Mouse (Mus musculus) cerebellum, postnatal 25 days (tissue): Measurements from ENCODE around the gene Btbd9.

Experiments
- DNase-seq, 2 experiments: peaks; one replicate each; pipeline ENCODE4 v3.0.0; 2021; ENCODE audit warnings: mixed read lengths in 2 of 2

Btbd9 gene

DNA sequence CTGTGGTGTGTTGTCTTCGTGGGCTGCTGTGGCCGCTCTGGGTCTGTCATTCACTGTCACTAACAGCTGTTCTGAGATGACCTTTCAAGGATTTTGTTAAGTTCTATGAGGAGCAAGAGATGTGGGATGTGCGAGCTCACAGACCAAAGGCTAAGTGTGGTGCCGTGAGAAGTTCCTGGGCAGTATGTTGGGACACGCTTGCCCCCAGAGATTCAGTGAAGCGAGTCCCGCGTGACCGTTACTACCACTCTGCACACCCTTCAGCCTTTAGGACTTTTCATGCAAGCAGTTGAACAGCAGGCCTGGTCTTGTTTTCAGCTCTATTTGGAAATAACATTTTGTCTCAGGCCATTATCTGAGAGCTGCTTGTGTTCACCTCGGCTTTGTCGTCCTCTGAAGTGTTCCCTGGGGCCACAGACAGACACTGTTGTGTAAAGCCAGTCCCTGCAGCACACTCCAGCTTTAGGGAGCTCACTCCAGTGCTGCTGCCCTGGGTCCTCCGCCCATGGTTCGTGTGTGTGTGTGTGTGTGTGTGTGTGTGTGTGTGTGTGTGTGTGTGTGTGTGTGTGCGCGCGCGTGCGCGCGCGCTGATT lies 380.6 kb downstream of the Btbd9 start:
- peak in 1 of 2 experiments; percentile 8 for DNase-seq

DNA sequence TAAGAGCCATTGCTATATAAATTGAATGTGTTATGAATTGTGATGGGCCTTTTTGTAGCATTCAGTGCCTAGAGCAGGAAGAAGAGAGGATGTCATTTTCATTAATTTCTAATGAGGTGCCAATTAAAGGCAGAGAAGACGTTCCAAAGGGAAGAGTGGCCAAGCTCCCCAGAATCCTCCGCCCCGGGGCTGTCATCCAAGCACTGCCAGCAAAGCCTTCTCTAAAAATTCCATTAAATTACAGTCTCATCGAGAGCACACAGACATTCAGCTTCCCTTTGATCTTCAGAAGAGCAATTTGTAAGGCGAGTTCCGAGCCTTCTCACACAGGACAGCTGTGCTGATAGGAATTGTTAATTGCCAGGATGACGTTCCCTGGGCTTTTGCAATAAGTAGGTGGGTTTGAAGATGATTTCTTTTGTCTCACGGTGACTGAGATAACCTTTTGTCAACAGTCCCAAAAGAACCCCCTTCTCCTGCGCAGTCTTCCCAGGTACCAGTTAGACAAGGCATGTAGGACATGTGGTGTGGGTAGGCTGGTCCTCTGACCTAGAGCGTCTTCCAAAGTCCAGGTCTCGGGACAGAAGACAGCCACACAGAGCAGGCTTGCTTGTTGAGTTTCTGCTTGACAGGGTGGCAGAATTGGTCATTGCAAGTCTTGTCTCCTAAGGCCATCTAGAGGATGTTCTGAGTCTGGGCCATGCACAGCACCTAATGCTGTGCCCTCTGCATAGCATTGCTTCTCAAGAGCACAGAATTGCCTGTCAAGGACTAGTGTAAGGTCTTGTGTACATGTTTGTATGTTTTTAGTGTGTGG lies 381.5 kb downstream of the Btbd9 start:
- peak; percentile 38 to 51 for DNase-seq

DNA sequence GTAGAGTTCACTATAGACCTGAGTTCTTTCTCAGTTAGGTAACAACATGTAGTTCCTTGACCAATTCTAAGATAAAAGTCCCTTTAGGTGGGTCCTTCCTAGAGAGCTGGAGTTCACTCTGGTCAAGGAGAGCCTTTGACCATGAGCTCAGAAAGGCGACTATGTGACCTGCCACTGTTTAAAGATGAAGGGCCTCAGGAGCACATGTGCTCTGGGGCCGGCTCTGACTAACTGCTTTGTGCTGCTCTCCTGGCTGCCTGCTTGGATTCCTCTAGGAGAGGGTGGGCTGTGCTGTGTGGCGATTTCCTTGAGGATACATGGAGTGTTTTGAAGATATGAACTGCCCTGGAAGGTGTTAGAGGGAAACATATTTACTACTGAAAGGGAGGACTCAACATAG lies 382.2 kb downstream of the Btbd9 start:
- peak; percentile 4 to 11 for DNase-seq

DNA sequence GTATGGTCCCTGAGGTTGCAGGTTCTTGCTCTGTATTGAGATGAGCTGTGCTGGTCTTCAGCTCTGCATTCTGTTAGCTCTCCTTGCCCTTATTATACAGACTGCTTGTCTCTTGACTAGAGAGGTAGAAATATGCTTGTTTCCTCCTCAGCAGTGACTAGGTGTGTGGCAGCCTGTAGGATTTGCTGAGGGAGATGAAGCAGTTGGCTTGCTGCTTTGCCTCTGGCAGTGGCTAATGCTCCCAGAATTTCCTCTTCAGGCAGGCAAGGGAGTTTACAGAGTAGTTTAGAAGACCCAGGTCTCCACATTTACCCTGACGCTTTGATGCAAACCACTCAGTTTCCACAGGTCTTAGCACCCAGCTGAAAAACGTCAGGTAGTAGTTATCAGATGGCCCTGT lies 382.7 kb downstream of the Btbd9 start:
- DNase-seq = peak in 1 of 2 experiments; percentile 11

DNA sequence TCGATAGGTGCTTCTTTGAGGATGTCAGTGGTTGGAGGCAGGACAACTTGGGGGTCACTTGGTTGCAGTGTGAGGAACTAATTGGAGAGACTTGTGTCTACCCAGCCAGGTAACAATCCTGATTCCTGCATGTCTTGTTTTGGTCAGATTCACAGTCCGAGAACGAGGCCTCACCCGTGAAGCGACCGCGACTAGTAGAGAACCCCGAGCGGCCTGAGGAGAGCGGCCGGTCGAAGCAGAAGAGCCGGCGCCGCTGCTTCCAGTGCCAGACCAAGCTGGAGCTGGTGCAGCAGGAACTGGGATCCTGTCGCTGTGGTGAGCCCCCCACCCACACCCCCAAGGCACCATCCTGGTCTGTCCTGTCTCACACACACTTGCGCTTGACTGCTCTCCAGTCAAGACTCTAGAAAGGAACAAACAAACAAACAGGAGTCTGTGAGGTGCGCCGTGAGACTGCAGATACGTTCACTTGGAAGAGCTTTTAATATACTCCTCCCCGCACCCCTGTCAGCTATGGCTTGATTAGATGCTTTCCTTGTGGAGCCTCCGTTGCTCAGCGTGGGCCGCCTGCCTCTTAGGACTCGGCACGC lies 383.8 kb downstream of the Btbd9 start:
- peak; percentile 6 to 10 for DNase-seq

DNA sequence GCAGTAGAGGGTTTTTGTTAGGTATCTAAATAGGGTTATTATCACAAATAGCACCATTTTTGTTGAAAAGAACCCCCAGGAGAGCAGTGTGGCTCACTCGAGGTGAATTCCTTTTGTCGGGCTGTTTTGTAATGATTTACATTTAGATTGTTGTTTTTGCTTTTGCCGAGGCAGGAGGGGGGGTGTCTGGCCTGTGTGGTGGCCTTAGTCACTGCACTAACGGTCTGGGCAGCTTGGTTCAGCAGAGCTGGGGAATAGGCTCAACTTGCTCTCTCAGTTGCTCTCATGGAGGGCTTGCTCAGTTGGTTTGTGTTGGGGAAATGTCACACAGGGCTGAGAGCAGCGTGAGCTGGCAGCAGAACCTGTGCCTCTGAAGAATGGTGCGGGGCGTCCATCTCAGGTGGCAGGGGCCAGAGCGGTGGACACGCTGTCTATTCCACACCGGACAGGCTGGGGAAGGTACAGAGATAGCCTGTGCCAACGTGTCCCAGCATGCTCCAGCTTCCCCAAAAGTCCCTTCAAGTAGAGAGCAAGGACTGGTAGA lies 385.1 kb downstream of the Btbd9 start:
- peak; percentile 21 to 29 for DNase-seq

DNA sequence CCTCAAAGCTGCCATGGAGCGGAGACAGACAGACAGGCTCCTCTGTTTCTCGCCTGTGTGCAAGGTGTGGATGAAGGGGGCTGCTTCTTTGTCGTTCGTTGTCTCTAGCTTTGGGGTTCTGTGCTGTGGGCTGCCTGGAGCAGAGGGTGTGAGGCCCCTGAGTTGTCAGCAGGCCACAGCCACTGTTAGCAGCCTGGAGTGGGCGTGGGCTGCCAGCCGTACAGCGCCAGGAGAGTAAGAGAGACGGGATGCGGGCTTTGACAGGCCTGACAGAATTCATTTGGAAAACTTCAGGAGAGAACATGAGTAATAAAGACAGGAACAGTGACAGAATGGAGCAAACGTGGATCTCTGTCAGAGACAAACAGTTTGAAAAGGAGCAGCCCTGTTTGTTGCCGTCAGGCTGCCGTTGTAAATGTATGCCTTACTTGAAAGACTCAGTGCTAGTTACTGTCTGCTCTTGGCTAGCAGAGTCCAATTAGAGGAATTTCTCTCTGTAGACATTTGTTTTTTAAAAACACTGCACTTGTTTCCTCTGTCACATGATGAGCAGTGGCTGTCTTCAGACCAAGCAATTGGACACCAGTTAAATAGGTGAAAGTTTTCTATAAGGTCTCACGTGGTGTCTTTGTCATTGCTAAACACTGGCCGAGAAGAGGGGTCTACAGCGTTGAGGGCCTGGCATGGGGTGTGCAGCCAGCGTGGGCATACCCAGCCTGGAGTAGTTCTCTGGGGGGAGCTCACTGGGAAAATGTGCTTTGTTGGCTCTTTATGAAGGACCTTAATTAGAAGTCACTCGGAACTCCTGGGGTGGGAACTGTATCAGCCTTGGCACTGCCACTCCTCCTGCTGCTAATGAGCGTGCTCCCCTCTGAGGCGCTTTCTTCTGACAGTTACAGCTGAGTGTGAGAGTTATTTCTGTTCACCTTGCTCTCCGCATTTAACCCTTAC lies 388.0 kb downstream of the Btbd9 start:
- DNase-seq = peak; percentile 58 to 63

DNA sequence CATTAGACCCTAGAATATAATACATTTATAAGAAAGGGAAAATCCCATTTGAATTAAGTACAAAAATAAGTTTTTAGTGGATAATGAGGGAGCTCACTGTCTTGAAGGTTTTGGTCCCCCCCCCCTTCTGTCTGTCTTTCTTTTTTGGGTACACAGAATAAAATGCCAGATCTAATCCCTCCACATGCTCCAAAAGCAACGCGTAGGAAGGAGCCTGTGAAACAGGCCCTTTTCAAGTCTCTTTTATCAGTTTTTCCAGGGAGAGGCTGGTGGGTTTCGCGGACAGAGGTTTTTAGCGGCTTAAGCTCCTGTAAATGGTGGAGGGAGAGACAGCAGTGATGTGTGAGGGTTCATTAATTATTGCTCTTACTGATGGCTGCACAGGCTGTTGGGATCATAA lies 388.7 kb downstream of the Btbd9 start:
- DNase-seq = no peak

DNA sequence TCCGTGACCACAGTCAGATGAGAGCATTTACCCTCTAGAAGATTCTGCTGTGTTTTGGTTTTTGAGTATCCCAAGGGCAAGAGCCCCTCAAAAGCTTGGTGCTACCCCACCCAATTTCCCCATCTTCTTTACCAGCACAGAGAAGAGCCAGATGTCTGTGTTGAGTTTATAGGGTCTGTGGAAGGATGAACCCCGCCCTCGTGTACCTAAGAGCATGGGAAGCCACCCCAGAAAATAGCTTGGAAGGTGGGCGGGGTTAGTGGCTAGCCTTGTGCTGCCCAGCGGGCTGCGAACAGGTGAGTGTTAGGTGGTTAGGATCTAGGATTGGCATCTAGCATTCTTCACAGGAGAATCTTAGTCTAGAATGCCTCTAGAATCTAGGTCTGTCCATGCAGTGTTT lies 389.1 kb downstream of the Btbd9 start:
- DNase-seq = peak; percentile 4 to 11

DNA sequence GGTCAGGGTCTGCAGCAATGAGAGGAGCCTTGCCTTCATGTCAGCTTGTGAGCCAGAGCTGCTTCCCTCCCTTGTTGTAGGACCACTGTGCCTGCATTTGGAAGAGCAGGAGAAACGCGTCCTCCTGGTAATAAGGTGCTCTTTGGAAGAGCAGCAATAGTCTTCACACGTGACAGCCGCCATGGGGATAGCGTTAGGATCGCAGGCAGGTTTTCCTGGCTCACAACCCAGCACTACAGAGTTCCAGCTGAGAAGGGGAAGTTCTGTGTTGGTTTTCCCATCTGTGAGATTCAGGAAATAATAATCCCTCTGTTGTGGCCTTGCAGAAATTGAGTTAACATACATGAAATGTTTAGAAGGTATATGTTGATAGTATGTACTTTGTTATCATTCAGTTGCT lies 392.7 kb downstream of the Btbd9 start:
- peak; percentile 79 to 84 for DNase-seq

DNA sequence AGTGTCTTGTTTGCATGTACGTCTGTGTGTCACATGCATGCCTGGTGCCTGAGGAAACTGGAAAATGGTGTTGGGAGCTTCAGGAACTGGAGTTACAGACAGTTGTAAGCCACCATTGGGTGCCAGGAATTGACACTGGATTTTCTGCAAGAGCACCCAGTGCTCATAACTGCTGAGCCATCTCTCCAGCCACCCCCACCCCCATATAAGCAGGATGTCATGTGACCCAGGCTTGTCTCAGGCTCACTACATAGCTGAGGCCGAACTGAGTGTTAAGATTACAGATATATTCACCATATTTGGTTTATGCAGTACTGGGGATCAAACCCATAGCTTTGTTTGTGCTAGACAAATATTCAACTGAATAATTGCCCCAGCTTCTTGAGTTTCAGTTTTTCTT lies 394.2 kb downstream of the Btbd9 start:
- DNase-seq = no peak

DNA sequence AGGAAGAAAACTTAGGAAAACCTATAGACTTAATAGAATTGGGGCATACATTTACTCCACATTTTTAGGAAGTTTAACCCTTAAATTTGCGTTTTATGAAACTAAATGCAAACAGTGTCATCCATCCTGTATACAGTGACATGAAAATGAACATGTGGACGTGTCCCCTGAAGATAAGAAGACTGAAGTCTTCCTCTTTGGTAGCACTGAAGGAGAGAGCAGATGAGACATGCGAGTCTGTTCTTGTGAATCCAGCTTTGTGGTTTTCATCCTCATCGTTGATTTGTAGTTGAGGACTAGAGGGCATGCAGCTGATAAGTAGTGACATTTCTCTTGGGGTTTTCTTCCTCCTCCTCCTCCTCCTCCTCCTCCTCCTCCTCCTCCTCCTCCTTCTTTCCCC lies 394.7 kb downstream of the Btbd9 start:
- no peak for DNase-seq

DNA sequence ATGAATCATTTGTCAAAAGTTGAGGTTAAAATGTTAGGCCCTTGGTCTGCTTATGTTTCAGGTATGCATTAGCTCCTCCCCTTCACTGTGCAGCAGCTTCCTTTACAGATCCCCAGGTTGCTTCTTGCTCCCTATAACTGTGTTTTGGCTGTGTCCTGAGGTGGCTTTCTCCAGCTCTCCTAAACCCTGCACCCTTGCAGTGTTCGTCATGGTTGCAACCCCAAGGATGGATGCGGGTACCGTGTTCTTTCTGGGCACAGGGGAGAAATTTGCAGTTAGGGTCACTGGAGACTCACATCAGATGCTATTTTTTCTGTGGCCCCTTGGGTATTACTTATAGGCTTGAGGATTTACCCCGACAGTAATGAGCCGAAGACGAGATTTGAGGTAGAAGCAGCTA lies 396.1 kb downstream of the Btbd9 start:
- DNase-seq = no peak

DNA sequence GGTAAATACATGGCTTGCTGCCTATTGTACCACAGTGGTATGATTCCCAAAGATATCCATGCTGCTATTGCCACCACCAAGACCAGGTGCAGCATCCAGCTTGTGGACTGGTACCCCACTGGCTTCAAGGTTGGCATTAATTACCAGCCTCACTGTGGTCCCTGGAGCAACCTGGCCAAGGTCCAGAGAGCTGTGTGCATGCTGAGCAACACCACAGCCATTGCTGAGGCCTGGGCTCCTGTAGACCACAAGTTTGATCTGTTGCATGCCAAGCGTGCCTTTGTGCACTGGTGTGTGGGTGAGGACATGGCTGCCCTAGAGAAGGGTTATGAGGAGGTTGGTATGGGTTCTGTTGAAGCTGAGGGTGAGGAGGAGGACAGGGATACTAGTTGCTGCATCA lies 397.9 kb downstream of the Btbd9 start:
- DNase-seq = peak; percentile 65 to 76

DNA sequence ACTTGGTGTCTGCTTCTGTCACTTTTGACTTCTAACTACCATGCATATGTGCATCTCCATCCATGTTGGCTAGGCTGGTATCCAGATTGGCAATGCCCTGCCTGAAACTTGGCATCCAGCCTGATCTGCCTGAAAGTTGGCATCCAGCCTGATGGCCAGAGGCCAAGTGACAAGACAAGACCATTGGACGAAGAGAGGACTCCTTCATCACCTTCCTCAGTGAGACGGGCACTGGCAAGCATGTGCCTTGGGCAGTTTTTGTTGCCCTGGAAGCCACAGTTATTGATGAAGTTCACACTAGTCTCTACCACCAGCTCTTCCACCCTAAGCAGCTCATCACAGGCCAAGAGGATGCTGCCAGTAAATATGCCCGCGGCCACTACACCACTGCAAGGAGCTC lies 398.9 kb downstream of the Btbd9 start:
- peak; percentile 93 to 95 for DNase-seq
